Mouse (Mus musculus) ES-Bruce4 (cell line): ENCODE data around the gene Iqcg.

Source experiments
- CTCF ChIP-seq: IDR thresholded peaks from one replicate; pipeline ENCODE4 v1.8.1; 2011; ENCODE audit warnings: low read depth, low read length
- EP300 ChIP-seq: IDR thresholded peaks from 2 replicates; pipeline ENCODE4 v1.6.1; 2011; ENCODE audit warnings: low read depth, low read length; ENCODE audit not compliant: insufficient read depth
- POLR2A ChIP-seq: IDR thresholded peaks from one replicate; pipeline ENCODE4 v1.8.1; 2011; ENCODE audit warnings: low read length; ENCODE audit not compliant: insufficient read depth

- TF ChIP-seq POLR2A (no peak), CTCF (no peak), EP300 (no peak)
Measured at GRCm38 (mm10) chr16:33062682-33063131, 6.7 kb upstream of the Iqcg start.
